Mouse (Mus musculus) mesoderm, embryonic 11.5 days (tissue): Measurements from ENCODE around the gene Lat2.

Source experiments
- DNase-seq: peaks from one replicate; pipeline ENCODE4 v3.0.0-alpha.2; 2012; ENCODE audit warnings: low read depth, low spot score

Gene Lat2

DNA sequence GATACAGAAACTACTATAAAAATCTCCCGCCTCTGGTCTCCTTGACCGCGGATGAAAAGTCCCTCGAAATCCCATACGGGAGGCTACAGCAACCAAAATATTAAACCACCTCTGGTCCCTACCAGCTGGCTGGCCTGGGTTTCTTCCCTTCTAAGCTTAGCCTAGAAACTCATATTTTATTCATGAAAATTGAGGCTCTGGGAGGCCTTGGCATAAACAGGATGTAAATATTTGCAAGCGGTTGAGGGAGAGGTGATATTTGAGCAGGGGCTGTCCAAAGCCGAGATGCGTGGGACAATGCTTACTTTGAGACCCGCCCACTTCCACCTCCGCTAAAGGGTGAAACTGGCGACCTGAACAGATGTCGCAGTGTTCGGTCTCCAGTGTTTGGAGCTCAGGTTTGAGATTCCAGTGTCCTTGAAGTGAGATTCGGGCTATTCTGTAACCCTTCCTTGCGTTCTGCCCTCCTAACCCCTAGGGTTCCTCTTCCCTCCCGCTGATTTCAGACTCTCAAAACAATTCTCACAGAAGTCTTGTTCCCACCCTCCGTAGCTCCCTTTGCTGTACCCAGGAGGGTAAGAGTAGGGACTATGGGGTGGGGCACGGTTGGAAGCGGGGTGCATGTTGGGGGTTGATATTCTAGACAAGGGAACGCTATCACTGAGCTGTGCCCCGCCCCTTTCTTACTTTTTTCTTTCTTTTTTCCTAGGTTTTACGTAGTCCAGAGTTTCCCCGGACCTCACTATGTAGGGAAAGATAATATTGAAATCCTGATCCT, 42.9 kb downstream of the Lat2 start:
- DNase-seq = peak; percentile 71

- no peak for DNase-seq
These were observed 45.8 kb downstream of the Lat2 start for GRCm38 (mm10) chr5:134568964-134569491.

DNA sequence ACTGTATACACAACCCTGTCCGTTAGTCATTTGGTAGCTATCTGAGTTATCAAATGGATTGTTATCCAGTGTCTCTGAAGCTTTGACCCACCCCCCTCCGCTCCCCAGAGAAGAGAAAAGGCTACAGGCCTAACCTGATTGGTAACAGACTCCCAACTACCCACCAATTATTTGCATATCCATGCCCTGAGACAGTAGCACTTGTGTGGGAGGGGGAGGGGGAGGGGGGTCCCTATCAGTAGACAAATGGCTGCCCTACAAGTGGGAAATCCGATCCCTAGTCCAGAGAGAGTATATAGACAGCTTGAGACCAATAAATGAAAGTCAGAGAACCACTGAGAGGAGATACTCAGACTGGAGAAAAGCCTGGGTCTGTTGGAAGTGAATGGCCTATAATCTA, 46.8 kb downstream of the Lat2 start:
- DNase-seq = no peak

GRCm38 (mm10) chr5:134567445-134567844, 47.4 kb downstream of the Lat2 start:
- DNase-seq = no peak

DNA sequence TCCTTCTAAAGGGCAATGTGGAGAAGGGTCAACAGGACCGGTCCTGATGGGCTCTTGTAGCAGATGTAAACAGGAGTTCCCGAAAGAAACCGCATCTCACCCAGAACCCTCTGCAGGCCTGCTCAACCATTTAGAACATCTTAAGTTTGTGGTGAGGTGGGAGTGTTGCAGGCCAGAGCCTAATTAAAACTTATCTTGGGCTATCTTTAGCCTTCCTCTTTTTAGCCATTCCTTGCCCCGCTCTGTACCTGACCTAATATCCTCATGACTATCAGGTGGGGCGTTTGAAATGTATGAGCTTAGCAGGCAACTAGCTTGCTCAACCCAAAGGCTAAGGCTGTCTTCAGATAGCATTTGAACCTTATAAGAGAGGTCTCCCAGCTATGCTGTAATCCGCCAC, 49.1 kb downstream of the Lat2 start:
- no peak for DNase-seq

- DNase-seq = no peak
These were observed 50.6 kb downstream of the Lat2 start for GRCm38 (mm10) chr5:134564272-134564671.

DNA sequence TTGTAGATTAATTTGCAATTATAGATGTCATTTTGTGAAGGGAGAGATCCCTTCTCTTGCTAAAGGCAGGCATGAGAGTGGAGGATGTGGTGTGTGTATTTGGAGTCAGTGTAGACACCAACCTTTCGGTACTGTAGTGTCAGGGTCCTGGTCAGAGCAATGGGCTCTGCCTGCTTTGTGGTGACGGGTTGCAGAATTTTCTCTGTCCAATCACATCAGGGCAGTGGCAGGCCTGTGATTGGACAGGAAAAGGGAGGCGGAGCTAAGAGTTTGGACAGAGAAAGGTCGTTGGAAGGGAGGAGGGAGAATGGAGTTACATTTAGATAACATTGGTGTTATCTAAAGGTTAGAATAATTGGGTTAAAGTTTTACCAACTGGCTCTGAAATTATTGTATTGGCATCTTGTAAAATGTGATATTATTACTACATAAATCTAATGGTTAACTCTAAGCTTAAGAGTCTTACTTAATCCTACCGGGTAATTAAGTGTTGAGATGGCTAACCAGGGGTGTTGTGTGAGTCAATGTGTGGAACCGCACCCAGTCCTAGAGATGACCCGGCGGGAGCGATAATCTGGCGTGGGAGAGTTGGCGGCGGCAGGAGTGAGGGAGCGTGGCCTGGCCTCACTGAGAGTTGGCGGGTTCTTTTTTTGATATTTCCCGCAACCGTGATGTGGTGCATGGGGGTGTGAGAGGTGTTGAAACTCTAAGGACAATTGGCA, 54.2 kb downstream of the Lat2 start:
- no peak for DNase-seq

GRCm38 (mm10) chr5:134560071-134560449, 54.8 kb downstream of the Lat2 start, which contains the start of gene Syna:
TSS of gene Syna (minus strand) at chr5:134560171.
- DNase-seq = no peak

DNA sequence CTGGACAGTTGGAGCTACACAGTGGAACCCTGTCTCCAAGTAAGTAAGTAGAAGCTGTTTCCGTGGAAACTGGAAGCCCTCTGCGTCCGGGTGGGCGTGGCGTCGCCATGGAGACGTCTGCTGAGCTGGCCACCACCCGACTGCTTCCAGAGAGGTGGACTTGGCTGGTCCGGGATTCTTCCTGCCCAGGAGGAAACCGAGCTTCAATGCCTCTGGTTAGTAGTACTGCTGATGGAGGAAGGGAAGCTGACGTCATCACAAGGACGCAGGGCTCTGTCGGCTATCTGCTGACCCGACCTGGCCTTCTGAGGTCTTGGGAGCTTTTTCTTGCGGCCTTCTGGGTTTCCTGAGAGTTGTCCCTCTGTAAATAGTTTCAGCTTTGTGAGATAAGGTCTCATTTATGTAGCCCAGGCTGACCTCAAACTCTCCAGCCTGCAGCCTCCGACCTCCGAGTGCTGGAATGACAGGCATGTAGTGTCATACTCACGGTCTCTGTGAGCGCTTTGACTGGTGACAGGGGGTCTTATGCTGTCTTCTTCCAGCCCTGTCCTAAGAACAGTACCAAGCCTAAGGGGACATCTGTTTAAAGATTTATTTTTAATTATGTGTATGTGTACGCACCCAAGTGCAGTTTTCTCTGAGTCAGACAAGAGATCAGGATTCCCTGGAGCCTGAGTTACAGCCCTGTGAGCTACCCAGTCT, 59.2 kb downstream of the Lat2 start:
- DNase-seq = peak; percentile 83

- DNase-seq = no peak
These were observed 60.8 kb downstream of the Lat2 start for GRCm38 (mm10) chr5:134553951-134554546.

DNA sequence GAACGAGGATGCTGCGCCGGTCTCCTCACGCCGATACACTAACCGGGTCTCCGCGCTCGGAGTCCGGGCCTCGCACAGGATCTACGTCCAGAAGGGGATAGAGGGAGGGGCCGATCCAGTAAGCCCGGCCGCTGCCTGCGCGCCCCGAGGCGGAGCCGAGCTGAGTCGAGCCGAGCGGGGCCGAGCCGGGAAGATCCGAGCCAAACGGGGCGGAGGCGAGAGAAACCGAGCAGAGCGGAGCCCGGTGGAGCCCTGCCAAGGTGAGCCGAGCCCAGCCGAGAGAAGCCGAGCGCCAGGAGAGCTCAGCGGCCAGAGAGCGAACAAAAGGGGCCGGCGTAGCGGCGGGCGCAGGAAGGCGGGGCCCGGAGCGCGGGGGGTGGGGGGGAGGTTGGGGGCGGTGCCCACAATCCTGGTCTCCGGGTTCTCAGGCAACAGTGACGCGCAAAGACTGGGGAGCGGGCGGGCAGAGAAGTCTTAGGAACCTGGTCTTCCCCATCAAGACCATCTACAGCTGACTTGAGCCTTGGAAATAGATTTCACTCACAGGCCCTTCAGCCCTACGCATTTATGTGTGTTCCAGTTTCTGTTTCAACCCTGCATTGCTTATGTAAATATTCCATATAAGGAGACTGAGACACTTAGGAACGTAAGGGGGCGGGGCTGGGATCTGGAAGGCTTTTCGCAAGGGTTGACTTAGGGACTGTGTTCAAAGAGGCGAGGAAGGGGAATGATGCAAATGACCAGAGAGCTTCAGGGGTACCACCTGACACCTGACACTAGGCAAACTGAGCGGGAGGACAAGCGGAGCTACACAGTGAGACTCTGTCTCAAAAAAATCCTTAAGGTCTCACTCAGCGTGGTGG, 62.5 kb downstream of the Lat2 start, which contains the start of gene Clip2:
TSS of gene Clip2 (minus strand) at position 325 of the 863 bp plus-strand sequence.
- peak; percentile 93 for DNase-seq

GRCm38 (mm10) chr5:134551233-134552109, 63.4 kb downstream of the Lat2 start:
- DNase-seq = peak; percentile 54

GRCm38 (mm10) chr5:134550836-134551232, 64.0 kb downstream of the Lat2 start:
- DNase-seq = no peak
